Mouse (Mus musculus) liver, embryonic 15.5 days (tissue): Measurements from ENCODE around the gene Psma1. TPM values are rescaled to one million over a fixed set of nuclear protein-coding genes. Genes with fewer than 3 reads are reported as not detected.

ENCODE experiments used
- ATAC-seq: fragments of 200-750 bp; cut with Nextera tagmentation; 2 replicates; pipeline ENCODE4 v1.8.0; 2017; ENCODE audit warnings: moderate number of reproducible peaks, mild to moderate bottlenecking, moderate library complexity; ENCODE audit not compliant: insufficient read depth
- H3K27ac ChIP-seq: fragments of 300-500 bp; sonication (generic); replicated peaks from 2 replicates; pipeline ENCODE4 v1.5.1; 2015; ENCODE audit warnings: mild to moderate bottlenecking, inconsistent platforms
- H3K27me3 ChIP-seq: fragments of 300-500 bp; sonication (generic); 2 replicates; pipeline ENCODE4 v1.6.1; 2015; ENCODE audit warnings: mild to moderate bottlenecking, inconsistent platforms
- H3K36me3 ChIP-seq: fragments of 300-500 bp; sonication (generic); replicated peaks from 2 replicates; pipeline ENCODE4 v1.6.1; 2015; ENCODE audit warnings: moderate library complexity, mild to moderate bottlenecking, inconsistent platforms
- H3K4me1 ChIP-seq: fragments of 300-500 bp; sonication (generic); replicated peaks from 2 replicates; pipeline ENCODE4 v1.6.1; 2015; ENCODE audit warnings: inconsistent platforms
- H3K4me2 ChIP-seq: fragments of 300-500 bp; sonication (generic); 2 replicates; pipeline ENCODE4 v1.6.1; 2015; ENCODE audit warnings: moderate library complexity, mild to moderate bottlenecking, inconsistent platforms
- H3K4me3 ChIP-seq: fragments of 300-500 bp; sonication (generic); replicated peaks from 2 replicates; pipeline ENCODE4 v1.5.1; 2015; ENCODE audit warnings: mild to moderate bottlenecking, inconsistent platforms
- H3K9ac ChIP-seq: fragments of 300-500 bp; sonication (generic); 2 replicates; pipeline ENCODE4 v1.6.1; 2015; ENCODE audit warnings: moderate library complexity, mild to moderate bottlenecking, inconsistent platforms
- H3K9me3 ChIP-seq: fragments of 300-500 bp; sonication (generic); replicated peaks from 2 replicates; pipeline ENCODE4 v1.6.1; 2016; ENCODE audit warnings: inconsistent platforms
- WGBS: fragments of 180-500 bp; shearing (Covaris S2); methylation state at CpG from one replicate; pipeline ENCODE4 v1.1.7; 2015; ENCODE audit warnings: mixed read lengths; ENCODE audit not compliant: insufficient replicate concordance; 5-methylcytosine and 5-hydroxymethylcytosine counted together
- polyA plus RNA-seq: library from polyadenylated mRNA; unstranded; fragments of >200 nt; fragmentation: Nextera tagmentation; extraction: Ambion mirVana; gene quantifications from 2 replicates; pipeline ENCODE4 v1.2.1, GENCODE M21; 2015

Psma1 gene
- polyA plus RNA-seq, 1 experiment from 2014 or later, result 245 TPM

DNA sequence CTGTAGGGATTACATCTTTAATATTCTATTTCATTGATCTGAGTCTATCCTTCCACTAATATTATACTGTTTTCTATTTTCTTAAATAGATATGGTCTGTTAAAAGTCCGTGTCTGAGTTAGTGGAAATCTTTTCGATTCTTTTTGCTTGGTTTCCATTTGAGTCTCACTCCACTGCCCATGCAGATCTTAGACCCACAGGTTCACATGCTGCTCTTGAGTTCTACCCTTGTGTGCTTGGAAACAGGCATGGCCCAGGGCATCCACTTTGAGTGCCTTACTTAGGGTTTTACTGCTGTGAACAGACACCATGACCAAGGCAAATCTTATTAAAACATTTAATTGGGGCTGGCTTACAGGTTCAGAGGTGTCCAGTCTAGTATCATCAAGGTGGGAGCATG is 24.9 kb upstream of the Psma1 start:
- 49% methylated on average over 2 of the region's 2 CpGs for WGBS
- no peaks in the 10 kb centered on the region for H3K4me1 ChIP-seq
- no peak overlapping the region for H3K9ac ChIP-seq
- H3K36me3 ChIP-seq, result no peaks in the 10 kb centered on the region
- no peak overlapping the region for H3K4me3 ChIP-seq
- H3K27me3 ChIP-seq, result no peaks in the 10 kb centered on the region
- no peak overlapping the region for H3K27ac ChIP-seq
- no peaks in the 10 kb centered on the region for H3K9me3 ChIP-seq
- no peak for ATAC-seq
- H3K4me2 ChIP-seq, result no peak overlapping the region

DNA sequence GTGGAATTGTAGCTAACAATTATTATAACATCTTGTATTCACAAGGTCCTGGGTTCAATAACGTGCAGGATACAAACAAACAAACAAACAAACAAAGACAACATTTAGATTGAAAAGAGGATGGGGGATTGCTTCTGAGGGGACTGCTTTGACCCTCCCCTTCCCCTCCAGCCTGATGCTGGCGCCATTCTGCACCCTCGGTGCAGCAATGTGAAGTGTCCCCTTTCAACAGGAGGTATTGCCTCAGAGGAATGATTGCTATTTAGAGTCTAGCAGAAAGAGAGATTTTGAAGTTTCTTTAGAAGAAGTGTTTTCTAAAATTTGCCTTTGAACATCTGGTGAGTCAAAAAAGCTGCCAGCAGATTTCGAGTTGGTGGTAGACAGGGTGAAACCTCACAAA is 23.3 kb upstream of the Psma1 start:
- Histone ChIP-seq H3K36me3 (no peaks in the 10 kb centered on the region), H3K27me3 (no peaks in the 10 kb centered on the region), H3K4me1 (no peaks in the 10 kb centered on the region), H3K4me3 (no peak overlapping the region), H3K9ac (no peak overlapping the region), H3K27ac (no peak overlapping the region), H3K9me3 (no peaks in the 10 kb centered on the region), H3K4me2 (no peak overlapping the region)
- WGBS, result 45% methylated on average over 4 of the region's 4 CpGs
- ATAC-seq, result no peak

DNA sequence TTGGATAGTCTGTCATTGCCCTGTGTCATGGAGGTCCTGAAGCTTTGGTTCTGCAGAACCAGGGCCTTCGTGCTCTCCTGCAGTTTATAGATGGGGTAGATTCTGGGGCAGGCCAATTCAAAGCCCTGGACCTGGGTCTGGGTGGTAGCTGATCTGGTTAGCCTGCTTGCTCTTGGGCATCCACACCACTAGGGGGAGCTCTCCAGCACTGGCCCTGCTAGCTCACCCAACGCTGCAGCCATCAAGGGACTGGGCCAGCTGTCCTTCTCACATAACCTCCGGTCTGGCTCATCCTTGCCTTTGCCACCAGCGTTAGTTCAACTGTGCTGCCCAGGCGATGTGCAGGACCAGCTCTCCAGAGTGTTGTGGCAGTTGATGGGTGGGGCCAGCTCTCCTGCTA is 18.8 kb upstream of the Psma1 start:
- Histone ChIP-seq H3K27me3 (no peaks in the 10 kb centered on the region), H3K4me3 (no peak overlapping the region), H3K9me3 (no peaks in the 10 kb centered on the region), H3K27ac (no peak overlapping the region), H3K4me1 (peaks cover 17% of the 10 kb centered on the region), H3K9ac (no peak overlapping the region), H3K4me2 (no peak overlapping the region), H3K36me3 (no peaks in the 10 kb centered on the region)
- 58% methylated on average over 5 of the region's 5 CpGs for WGBS
- ATAC-seq, result no peak

DNA sequence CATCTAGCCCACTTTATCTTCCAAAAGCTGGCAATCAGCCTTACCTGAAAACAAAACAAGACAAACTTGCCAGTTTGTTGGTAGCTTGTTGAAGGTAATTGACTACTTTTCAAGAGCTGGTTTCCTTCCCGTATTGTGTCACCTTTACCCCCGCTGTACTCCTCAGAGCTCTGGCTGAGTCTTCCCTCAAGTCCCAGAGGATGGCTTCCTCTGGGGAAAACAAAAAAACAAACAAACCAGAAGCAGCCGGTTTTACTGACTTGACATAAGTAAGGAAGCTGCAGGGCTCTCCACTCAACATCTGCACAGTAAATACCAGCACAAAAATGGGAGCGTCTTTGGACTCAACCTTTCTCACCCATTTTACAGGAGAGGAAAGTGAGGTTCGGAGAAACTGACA is 18.0 kb upstream of the Psma1 start:
- H3K4me2 ChIP-seq, result no peak overlapping the region
- H3K9ac ChIP-seq, result no peak overlapping the region
- ATAC-seq, result no peak
- H3K36me3 ChIP-seq, result no peaks in the 10 kb centered on the region
- peaks cover 17% of the 10 kb centered on the region for H3K4me1 ChIP-seq
- no peak overlapping the region for H3K27ac ChIP-seq
- 66% methylated on average over 5 of the region's 5 CpGs for WGBS
- no peaks in the 10 kb centered on the region for H3K9me3 ChIP-seq
- H3K4me3 ChIP-seq, result no peak overlapping the region
- no peaks in the 10 kb centered on the region for H3K27me3 ChIP-seq

DNA sequence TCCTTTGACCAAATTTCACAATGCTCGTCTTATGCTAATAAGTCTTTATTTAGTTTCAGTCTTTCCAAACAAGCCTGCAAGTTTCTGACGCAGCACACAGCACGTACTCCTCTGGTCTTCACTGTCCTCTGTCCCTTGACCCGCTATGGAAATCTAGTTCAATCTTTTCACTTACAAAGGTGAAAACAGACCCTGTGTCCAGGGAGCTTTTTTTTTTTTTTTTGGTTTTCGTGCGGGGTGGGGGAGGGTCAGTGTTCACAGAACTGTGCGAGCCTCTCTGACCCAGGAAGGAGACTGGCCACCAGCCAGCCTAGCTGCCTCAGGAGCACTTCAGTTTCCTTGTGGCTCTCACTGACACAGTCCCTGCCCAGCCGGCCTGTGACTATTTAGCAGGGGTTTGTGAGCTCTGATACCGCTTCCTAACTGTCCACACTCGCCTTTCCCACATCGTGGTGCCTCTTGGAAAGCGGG is 16.6 kb upstream of the Psma1 start:
- peak overlapping the region; percentile 80 for H3K27ac ChIP-seq
- H3K4me3 ChIP-seq, result peak overlapping the region; percentile 32
- no peaks in the 10 kb centered on the region for H3K27me3 ChIP-seq
- H3K4me2 ChIP-seq, result peak overlapping the region; percentile 56
- H3K9ac ChIP-seq, result no peak overlapping the region
- ATAC-seq, result peak; percentile 78
- H3K4me1 ChIP-seq, result peaks cover 17% of the 10 kb centered on the region
- H3K36me3 ChIP-seq, result no peaks in the 10 kb centered on the region
- WGBS, result 11% methylated on average over 12 of the region's 12 CpGs
- no peaks in the 10 kb centered on the region for H3K9me3 ChIP-seq

DNA sequence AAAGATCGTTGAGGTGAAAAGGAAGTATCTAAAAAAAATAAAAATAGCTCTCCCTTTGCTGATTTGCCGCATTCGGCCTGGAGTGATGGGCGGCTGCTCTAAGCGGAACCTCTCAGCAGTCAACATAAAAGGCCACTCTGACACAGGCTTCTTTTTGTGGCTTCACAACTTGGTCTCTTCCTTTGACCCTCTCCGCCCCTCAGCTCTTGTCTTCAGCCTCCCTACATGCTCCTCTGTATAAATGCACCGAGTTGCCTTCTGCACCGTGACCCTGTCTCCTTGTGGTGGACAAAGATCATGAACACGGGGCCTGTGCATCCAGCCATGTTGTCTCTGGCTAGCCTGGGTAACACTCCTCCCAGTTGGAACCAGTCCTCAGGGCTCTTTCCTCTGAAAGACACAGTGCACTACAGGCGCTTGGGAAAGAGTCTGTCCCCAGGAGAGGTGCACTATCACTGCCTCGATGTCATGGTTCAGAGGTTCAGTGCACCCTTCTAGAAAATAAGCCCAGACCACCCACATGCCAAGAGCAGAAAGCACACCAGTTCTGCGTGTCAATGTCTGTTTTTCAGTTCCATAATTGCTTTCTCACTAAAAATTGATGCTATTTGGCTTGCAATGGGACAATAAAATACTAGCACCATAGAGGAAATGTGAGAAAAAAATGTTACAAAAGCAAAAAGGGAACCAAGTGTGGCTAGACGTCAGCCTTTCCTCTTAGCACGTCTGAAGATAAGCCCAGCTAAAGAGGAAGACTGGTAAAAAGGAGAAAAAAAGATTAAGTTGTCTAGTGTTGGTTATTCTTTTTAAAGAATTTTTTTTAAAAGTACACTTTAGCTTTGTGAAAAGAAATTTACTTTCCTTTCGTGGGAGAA is 15.8 kb upstream of the Psma1 start:
- Histone ChIP-seq H3K9me3 (no peaks in the 10 kb centered on the region), H3K27me3 (no peaks in the 10 kb centered on the region), H3K9ac (no peak overlapping the region), H3K4me3 (no peak overlapping the region), H3K36me3 (no peaks in the 10 kb centered on the region), H3K4me2 (peak overlapping the region; percentile 56; the same call in 1 of the 2 replicates), H3K27ac (peak overlapping the region; percentile 68), H3K4me1 (peaks cover 17% of the 10 kb centered on the region)
- peak; percentile 35; the same call in 1 of the 2 replicates for ATAC-seq
- 22% methylated on average over 15 of the region's 15 CpGs for WGBS

DNA sequence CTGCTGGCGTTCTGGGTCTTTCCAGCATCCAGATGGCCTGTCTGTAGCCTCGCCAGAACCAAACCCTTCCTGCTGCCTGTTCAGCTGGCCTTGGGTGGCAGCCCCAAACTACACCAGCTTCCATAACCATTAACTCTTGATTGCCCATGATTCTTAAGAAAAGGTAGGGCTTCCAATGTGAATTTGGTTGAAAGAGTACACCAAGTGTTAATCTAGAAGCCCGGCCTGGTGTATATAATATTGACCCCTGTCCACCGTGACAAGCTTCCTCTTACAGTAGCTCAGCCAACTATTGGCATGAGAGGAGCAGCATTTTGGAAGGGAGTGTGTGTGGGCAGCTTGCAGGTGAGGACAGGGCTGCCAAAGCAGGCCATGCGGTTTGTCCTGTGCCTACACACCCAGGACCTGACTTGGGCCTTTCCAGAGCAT is 14.2 kb upstream of the Psma1 start:
- 54% methylated on average over 5 of the region's 5 CpGs for WGBS
- no peak for ATAC-seq
- no peak overlapping the region for H3K4me3 ChIP-seq

DNA sequence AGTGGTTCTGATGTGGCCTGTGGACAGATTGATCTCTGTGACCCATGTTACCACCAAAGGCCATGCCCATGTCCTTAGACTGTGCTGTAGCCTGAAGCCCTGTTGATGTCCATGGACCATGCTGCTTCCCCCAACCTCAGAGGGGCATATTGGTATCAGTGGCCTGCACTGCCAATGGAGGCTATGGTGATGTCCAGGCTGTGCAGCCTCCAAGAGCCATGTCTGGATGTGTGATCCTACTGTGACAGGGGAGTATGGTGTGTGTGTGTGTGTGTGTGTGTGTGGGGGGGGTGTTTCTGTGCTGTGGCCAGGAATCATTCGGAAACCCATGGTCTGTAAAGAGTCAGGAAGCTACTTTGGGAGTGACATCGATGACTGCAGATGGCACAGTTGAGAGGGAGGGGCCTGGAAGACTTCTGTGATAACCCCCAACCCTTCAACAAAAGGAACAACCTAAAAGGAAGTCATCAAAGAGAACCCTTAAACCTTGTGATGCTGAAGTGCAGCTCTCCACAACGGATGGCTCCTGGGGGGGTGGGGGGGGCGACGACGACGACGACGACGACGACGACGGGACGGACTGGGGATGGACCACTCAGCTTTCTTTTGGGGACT is 8.5 kb upstream of the Psma1 start:
- H3K9me3 ChIP-seq, result no peaks in the 10 kb centered on the region
- ATAC-seq, result no peak
- no peak overlapping the region for H3K9ac ChIP-seq
- H3K36me3 ChIP-seq, result no peaks in the 10 kb centered on the region
- no peak overlapping the region for H3K4me3 ChIP-seq
- no peaks in the 10 kb centered on the region for H3K27me3 ChIP-seq
- no peak overlapping the region for H3K27ac ChIP-seq
- 75% methylated on average over 14 of the region's 14 CpGs for WGBS
- no peaks in the 10 kb centered on the region for H3K4me1 ChIP-seq
- H3K4me2 ChIP-seq, result no peak overlapping the region

More for the DNA sequence above, 14.2 kb upstream of the Psma1 start:
- Histone ChIP-seq H3K27me3 (no peaks in the 10 kb centered on the region), H3K4me2 (no peak overlapping the region), H3K9ac (no peak overlapping the region), H3K4me1 (peaks cover 17% of the 10 kb centered on the region), H3K27ac (no peak overlapping the region), H3K36me3 (no peaks in the 10 kb centered on the region), H3K9me3 (no peaks in the 10 kb centered on the region)

DNA sequence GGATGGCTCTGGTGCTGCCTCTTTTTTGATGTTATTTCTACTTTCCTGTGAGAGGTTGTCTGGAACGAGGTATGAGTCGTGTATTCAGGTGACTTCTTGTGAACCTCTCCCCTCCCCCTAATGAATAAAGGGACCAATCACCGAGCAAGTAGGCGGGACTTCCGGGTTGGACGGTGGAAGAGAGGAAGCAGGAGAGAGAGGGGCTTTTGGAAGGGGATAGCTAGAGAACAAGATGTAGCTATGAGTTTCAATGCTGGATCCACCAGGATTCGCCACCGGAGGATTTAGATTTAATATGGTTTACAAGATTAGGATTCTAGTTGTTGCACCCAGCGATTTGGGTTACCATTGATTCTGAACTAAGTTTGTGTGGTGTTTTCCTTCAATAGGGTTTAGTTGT is 7.1 kb upstream of the Psma1 start:
- ATAC-seq, result no peak
- Histone ChIP-seq H3K36me3 (no peaks in the 10 kb centered on the region), H3K4me1 (no peaks in the 10 kb centered on the region), H3K9me3 (no peaks in the 10 kb centered on the region), H3K27ac (no peak overlapping the region), H3K4me3 (no peak overlapping the region), H3K27me3 (no peaks in the 10 kb centered on the region), H3K4me2 (no peak overlapping the region), H3K9ac (no peak overlapping the region)
- WGBS, result 62% methylated on average over 9 of the region's 9 CpGs

DNA sequence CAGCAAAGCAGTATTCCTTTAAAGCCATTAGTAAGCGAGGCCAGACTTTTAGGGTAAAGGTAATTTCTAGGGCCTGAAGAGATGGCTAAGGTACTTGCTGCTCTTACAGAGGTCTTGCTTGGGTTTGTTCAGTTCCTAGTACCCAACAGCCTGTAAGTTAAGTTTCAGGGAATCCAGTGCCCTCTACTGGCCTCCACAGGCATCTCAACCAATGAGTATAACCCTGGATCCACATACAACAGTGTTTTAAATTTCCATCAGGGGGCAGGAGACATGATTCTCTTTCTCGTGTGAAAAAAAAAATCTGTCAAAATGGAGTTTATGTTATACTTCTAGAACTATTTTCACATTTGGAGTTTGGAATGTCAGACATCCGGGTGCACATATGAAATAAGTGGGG is 5.8 kb upstream of the Psma1 start:
- Histone ChIP-seq H3K9ac (no peak overlapping the region), H3K9me3 (no peaks in the 10 kb centered on the region), H3K27me3 (no peaks in the 10 kb centered on the region), H3K4me2 (no peak overlapping the region), H3K27ac (no peak overlapping the region), H3K4me1 (peaks cover 6% of the 10 kb centered on the region; the same call in 1 of the 2 replicates), H3K36me3 (no peaks in the 10 kb centered on the region), H3K4me3 (no peak overlapping the region)
- no peak for ATAC-seq
- WGBS, result 42% methylated on average over 3 of the region's 3 CpGs

DNA sequence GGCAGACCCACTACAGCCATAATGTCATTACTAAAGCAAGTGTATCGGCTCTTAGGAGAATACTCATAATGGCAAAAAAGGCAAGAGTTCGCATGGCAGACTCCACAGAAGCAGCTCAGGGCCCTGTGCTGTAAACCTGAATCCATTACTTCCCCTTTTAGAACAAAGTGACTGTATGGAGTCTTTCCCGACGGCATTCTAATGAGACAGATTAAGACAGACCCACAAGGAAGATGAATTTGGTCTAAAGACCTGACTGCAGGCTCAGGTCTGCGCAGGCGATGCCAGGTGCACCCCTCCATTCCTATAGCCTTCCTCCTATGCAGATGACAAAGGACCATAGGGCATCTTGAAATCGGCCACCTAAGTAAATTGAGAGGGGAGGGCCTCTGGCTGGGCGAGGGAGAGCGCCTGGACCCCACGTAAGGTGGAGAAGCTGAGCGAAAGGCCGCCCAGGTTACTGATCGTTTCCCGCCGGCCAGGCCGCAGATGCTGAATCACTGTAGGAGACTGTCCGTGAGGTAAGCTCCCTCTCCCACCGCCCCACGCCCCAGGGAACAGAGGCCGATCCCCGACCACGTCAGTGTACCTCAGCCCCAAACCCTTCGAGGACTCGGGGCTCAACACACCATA is 430 bp downstream of the Psma1 start:
- H3K36me3 ChIP-seq, result peaks cover 35% of the 10 kb centered on the region
- H3K9ac ChIP-seq, result peak overlapping the region; percentile 86
- H3K9me3 ChIP-seq, result no peaks in the 10 kb centered on the region
- H3K4me1 ChIP-seq, result peaks cover 22% of the 10 kb centered on the region
- H3K4me3 ChIP-seq, result peak overlapping the region; percentile 77
- peak overlapping the region; percentile 83 for H3K27ac ChIP-seq
- ATAC-seq, result peak; percentile 87
- no peaks in the 10 kb centered on the region for H3K27me3 ChIP-seq
- WGBS, result 2% methylated on average over 24 of the region's 24 CpGs
- peak overlapping the region; percentile 78 for H3K4me2 ChIP-seq
